Mouse (Mus musculus): Measurements from ENCODE around the gene Slc38a2.

- TF ChIP-seq CTCF (IDR thresholded peaks at IDR 0.05; ENCODE audit: insufficient read depth, low read depth, low read length) (no peak), POLR2A (IDR thresholded peaks at IDR 0.05; ENCODE audit: insufficient read depth, low read depth, low read length) (no peak)
Measured at GRCm38 (mm10) chr15:96689919-96690318, 9.6 kb downstream of the Slc38a2 start.

Data from olfactory bulb, adult 2 months (tissue).